8 mouse cellular contexts compared by ENCODE assay signal in the genomic region with DNA sequence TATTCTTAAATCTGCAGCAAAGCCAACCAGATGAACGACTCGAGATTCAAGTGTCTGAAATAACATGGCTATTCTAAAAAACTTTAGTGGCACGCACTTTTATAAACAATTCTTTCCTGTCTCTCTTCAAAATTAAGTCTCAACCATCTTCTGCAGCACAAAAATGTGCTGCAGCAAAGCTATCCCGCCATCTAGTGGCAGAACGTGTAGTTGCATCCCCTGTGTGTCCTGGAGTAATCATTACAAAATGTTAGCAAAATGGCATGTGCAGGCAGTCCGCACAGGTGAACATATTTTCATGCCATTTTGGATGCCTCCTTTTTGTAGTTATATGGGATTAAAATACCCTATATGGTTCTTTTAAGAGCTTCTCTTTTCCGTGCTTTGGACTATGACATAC.
DNase-seq lines count a peak whose midpoint lies in the region.

No protein-coding gene starts in this region.

- DNase-seq in B cell, adult 2 months: peak; percentile 52
- DNase-seq in NIH3T3 (ENCODE audit: low read depth): peak; percentile 90
- peak; percentile 91 to 95 for DNase-seq in cerebellum, postnatal 10 days
- DNase-seq in gastrocnemius, adult 18-20 months (ENCODE audit: low spot score): peak; percentile 68
- DNase-seq in kidney, postnatal 4 days: peak; percentile 90 to 91
- peak; percentile 52 for DNase-seq in lung, adult 18-20 months
- DNase-seq in retina, postnatal 7 days (ENCODE audit: low read depth, low spot score): peak; percentile 54
- peak; percentile 79 for DNase-seq in urinary bladder, postnatal 14 days (ENCODE audit: low spot score)

Comparison
In these comparisons a context has a peak if more than half of its experiments do, and no peak if none do; other contexts are left out.
1. Peak in every context shown above with its lines: DNase-seq.